Mouse (Mus musculus): ENCODE measurements around the gene Cyb561a3. TPM values are rescaled to one million over a fixed set of nuclear protein-coding genes. Genes with fewer than 3 reads are reported as not detected.

Cyb561a3 gene
- polyA plus RNA-seq, 1 experiment: 21.0 TPM

DNA sequence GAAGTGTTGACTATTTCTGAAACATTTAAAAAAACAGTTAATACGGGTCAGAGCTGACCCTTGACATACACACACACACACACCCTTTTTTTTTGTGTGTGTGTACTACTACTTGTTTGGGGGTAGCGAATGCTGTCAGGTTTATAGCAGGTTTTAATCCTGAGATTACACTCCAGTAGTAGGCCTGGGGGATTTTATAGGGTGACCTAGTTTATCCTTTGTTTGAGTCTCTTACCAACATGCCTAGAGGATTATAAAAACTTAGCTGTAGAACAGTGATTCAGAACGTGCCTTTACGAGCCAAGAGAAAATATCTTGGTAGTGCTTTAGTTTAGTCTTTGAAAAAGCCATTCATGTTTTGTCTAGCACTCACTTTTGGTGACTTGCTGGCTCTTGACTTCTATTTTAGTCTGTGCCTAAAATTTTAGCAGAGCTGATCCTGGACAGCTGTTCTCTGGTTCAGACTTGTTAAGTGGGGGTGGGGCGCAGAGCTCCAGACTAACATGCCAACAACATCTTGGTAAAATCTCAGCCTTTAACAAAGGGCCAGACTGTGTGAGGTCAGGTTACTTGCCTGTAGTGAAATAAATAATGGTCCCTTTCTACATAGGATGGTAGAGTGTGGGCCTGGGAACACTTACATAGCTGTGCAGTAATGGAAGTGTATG is 31.7 kb downstream of the Cyb561a3 start:
- H3K27me3 ChIP-seq (ENCODE audit: control insufficient read depth, insufficient read depth, insufficient read length): no peaks in the 10 kb centered on the region
- peaks cover 64% of the 10 kb centered on the region for H3K79me3 ChIP-seq (ENCODE audit: low read depth)
- peaks cover 89% of the 10 kb centered on the region for H3K79me2 ChIP-seq (ENCODE audit: control insufficient read depth, insufficient read depth)
- H3ac ChIP-seq (ENCODE audit: control insufficient read depth, insufficient read length, low read depth): no peak overlapping the region
- no peak for TF ChIP-seq FOSL1 (IDR thresholded peaks at IDR 0.05; ENCODE audit: insufficient read depth, low read length, poor library complexity, severe bottlenecking)
- TF ChIP-seq CTCF (IDR thresholded peaks at IDR 0.05; ENCODE audit: control insufficient read depth, insufficient read depth, insufficient read length): no peak
- TF ChIP-seq CEBPB (IDR thresholded peaks at IDR 0.05; ENCODE audit: low read depth): no peak
- no peak for TF ChIP-seq MAX (IDR thresholded peaks at IDR 0.05)
- TF ChIP-seq MYOG (IDR thresholded peaks at IDR 0.05; ENCODE audit: control insufficient read depth, extremely low read depth, insufficient read length): no peak
- no peak for TF ChIP-seq MYOD1 (IDR thresholded peaks at IDR 0.05; ENCODE audit: control insufficient read depth, insufficient read length, low read depth)
- TF ChIP-seq USF1 (IDR thresholded peaks at IDR 0.05; ENCODE audit: low read depth): no peak
- no peak overlapping the region for H3K4me3 ChIP-seq (ENCODE audit: insufficient read depth, poor library complexity, severe bottlenecking)
- H3K36me3 ChIP-seq (ENCODE audit: control insufficient read depth, insufficient read depth): peaks cover 74% of the 10 kb centered on the region

DNA sequence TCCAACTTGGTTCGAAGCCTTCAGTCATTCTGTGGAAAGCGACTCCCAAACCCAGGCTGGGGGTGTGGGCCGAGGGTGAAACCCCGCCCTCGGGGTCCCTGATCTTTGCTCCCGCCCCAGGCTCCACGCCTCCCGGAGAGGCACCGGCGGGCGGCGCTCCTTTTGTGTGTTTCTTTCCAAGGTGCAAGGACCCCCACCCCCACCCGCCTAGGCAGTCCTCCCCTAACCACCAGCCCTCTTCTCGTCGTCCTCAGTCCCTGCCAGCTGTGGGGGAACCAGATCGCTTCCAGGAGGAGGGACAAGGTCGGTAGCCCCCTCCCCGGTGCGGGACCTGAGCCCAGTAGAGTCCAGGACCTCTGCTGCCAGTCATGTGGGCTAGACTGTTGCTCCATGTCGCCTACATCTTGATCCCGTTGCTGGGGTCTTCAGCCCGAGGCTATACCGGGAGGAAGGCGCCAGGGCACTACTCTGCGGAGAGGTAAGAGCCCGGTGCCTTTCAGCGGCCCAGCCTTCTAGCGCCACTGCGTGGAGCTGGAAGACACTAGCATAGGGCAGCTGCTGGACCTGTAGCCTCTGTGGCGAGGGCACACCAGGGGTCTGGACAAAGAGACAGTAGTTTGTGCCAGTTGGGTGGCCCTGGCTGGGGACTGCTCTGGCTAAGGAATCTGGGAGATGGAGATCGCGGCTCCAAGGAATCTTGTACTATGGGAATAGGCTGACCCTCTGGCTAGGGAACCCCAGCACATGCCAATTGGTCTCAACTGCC is 57.3 kb downstream of the Cyb561a3 start, which contains the start of gene Vwce:
Vwce (plus strand) TSS at position 108 of the 766 bp plus-strand sequence.
- Histone ChIP-seq H3ac (ENCODE audit: control insufficient read depth, insufficient read length, low read depth) (no peak within 1 kb of the TSS), H3K36me3 (ENCODE audit: control insufficient read depth, insufficient read depth) (peaks cover 37% of the 10 kb centered on the region), H3K4me3 (ENCODE audit: insufficient read depth, poor library complexity, severe bottlenecking) (no peak within 1 kb of the TSS), H3K27me3 (ENCODE audit: control insufficient read depth, insufficient read depth, insufficient read length) (no peaks in the 10 kb centered on the region), H3K79me2 (ENCODE audit: control insufficient read depth, insufficient read depth) (no peaks in the 10 kb centered on the region), H3K79me3 (ENCODE audit: low read depth) (no peaks in the 10 kb centered on the region)
- TF ChIP-seq USF1 (IDR thresholded peaks at IDR 0.05; ENCODE audit: low read depth): no peak
- no peak for TF ChIP-seq MAX (IDR thresholded peaks at IDR 0.05)
- no peak for TF ChIP-seq CEBPB (IDR thresholded peaks at IDR 0.05; ENCODE audit: low read depth)
- no peak for TF ChIP-seq FOSL1 (IDR thresholded peaks at IDR 0.05; ENCODE audit: insufficient read depth, low read length, poor library complexity, severe bottlenecking)
- TF ChIP-seq MYOG (IDR thresholded peaks at IDR 0.05; ENCODE audit: control insufficient read depth, extremely low read depth, insufficient read length): no peak
- no peak for TF ChIP-seq CTCF (IDR thresholded peaks at IDR 0.05; ENCODE audit: control insufficient read depth, insufficient read depth, insufficient read length)
- TF ChIP-seq MYOD1 (IDR thresholded peaks at IDR 0.05; ENCODE audit: control insufficient read depth, insufficient read length, low read depth): no peak

DNA sequence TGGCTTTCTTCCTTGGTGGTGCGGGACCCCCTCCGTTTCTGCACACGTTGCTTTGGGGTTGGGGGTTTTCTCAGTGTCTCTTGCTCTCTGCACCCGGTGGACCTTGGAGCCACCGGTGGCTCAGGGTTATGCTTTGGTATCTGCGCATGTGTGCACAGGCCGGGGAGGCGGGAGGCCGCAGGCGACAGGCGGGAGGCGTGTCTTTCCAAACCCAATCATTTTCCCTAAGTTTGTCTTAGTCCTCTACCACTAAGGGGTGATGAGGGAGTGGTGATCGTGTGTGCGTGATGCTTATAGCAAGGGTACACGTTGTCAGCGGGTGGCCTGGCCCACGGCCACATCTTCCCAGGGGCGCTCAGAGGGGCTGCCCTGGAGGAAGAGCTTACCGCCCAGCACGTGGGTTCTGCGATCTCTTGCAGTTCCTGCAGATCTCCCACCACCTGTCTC is 57.9 kb downstream of the Cyb561a3 start:
- Histone ChIP-seq H3K79me3 (ENCODE audit: low read depth) (no peaks in the 10 kb centered on the region), H3ac (ENCODE audit: control insufficient read depth, insufficient read length, low read depth) (no peak overlapping the region), H3K27me3 (ENCODE audit: control insufficient read depth, insufficient read depth, insufficient read length) (no peaks in the 10 kb centered on the region), H3K79me2 (ENCODE audit: control insufficient read depth, insufficient read depth) (no peaks in the 10 kb centered on the region), H3K36me3 (ENCODE audit: control insufficient read depth, insufficient read depth) (peaks cover 31% of the 10 kb centered on the region), H3K4me3 (ENCODE audit: insufficient read depth, poor library complexity, severe bottlenecking) (no peak overlapping the region)
- no peak for TF ChIP-seq MAX (IDR thresholded peaks at IDR 0.05)
- no peak for TF ChIP-seq CEBPB (IDR thresholded peaks at IDR 0.05; ENCODE audit: low read depth)
- no peak for TF ChIP-seq FOSL1 (IDR thresholded peaks at IDR 0.05; ENCODE audit: insufficient read depth, low read length, poor library complexity, severe bottlenecking)
- TF ChIP-seq MYOG (IDR thresholded peaks at IDR 0.05; ENCODE audit: control insufficient read depth, extremely low read depth, insufficient read length): no peak
- no peak for TF ChIP-seq MYOD1 (IDR thresholded peaks at IDR 0.05; ENCODE audit: control insufficient read depth, insufficient read length, low read depth)
- TF ChIP-seq USF1 (IDR thresholded peaks at IDR 0.05; ENCODE audit: low read depth): no peak
- TF ChIP-seq CTCF (IDR thresholded peaks at IDR 0.05; ENCODE audit: control insufficient read depth, insufficient read depth, insufficient read length): no peak

DNA sequence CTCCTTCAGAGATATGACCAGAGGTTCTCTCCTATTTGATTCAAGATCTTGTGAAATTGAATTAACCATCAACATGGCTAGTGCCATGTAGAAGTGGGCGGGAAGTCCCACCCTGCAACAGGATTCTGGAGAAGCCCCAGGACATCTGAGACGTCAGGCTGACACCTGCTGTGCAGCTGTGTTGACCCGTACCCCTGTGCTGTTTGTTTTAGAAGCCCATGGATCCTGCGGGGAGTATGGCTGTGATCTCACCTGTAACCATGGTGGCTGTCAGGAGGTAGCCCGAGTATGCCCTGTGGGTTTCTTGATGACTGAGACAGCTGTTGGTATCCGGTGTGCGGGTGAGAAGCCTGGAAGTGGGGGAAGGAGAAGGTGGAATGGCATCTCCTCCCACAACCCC is 60.9 kb downstream of the Cyb561a3 start:
- no peaks in the 10 kb centered on the region for H3K27me3 ChIP-seq (ENCODE audit: control insufficient read depth, insufficient read depth, insufficient read length)

DNA sequence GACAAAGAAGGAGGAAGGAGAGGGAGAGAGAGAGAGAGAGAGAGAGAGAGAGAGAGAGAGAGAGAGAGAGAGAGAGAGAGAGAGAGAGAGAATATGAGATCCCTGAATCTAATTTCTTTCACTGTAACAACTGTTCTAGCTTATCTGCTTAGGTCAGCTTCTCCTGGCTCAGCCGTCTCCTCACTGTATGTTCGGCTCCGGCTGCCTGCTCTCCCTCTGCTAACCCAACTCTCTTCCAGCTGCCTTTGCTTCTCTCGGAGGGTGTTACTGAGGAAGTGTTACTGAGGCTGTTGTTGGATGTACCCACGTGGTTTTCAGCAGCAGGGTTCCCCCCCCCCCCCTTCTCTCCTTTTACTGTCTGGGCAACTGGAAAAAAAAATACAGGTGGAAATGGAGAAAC is 63.1 kb downstream of the Cyb561a3 start:
- no peak for TF ChIP-seq FOSL1 (IDR thresholded peaks at IDR 0.05; ENCODE audit: insufficient read depth, low read length, poor library complexity, severe bottlenecking)
- TF ChIP-seq MYOD1 (IDR thresholded peaks at IDR 0.05; ENCODE audit: control insufficient read depth, insufficient read length, low read depth): no peak
- TF ChIP-seq CEBPB (IDR thresholded peaks at IDR 0.05; ENCODE audit: low read depth): no peak
- TF ChIP-seq MYOG (IDR thresholded peaks at IDR 0.05; ENCODE audit: control insufficient read depth, extremely low read depth, insufficient read length): no peak
- no peak for TF ChIP-seq CTCF (IDR thresholded peaks at IDR 0.05; ENCODE audit: control insufficient read depth, insufficient read depth, insufficient read length)
- TF ChIP-seq MAX (IDR thresholded peaks at IDR 0.05): no peak
- no peak for TF ChIP-seq USF1 (IDR thresholded peaks at IDR 0.05; ENCODE audit: low read depth)
- Histone ChIP-seq H3K36me3 (ENCODE audit: control insufficient read depth, insufficient read depth) (no peaks in the 10 kb centered on the region), H3K4me3 (ENCODE audit: insufficient read depth, poor library complexity, severe bottlenecking) (no peak overlapping the region), H3K27me3 (ENCODE audit: control insufficient read depth, insufficient read depth, insufficient read length) (no peaks in the 10 kb centered on the region), H3ac (ENCODE audit: control insufficient read depth, insufficient read length, low read depth) (no peak overlapping the region), H3K79me3 (ENCODE audit: low read depth) (no peaks in the 10 kb centered on the region), H3K79me2 (ENCODE audit: control insufficient read depth, insufficient read depth) (no peaks in the 10 kb centered on the region)

More for the DNA sequence above, 60.9 kb downstream of the Cyb561a3 start:
- no peak overlapping the region for H3K4me3 ChIP-seq (ENCODE audit: insufficient read depth, poor library complexity, severe bottlenecking)
- H3ac ChIP-seq (ENCODE audit: control insufficient read depth, insufficient read length, low read depth): no peak overlapping the region
- H3K36me3 ChIP-seq (ENCODE audit: control insufficient read depth, insufficient read depth): peaks cover 10% of the 10 kb centered on the region
- H3K79me2 ChIP-seq (ENCODE audit: control insufficient read depth, insufficient read depth): no peaks in the 10 kb centered on the region
- no peaks in the 10 kb centered on the region for H3K79me3 ChIP-seq (ENCODE audit: low read depth)
- no peak for TF ChIP-seq CTCF (IDR thresholded peaks at IDR 0.05; ENCODE audit: control insufficient read depth, insufficient read depth, insufficient read length)
- TF ChIP-seq CEBPB (IDR thresholded peaks at IDR 0.05; ENCODE audit: low read depth): no peak
- TF ChIP-seq USF1 (IDR thresholded peaks at IDR 0.05; ENCODE audit: low read depth): no peak
- no peak for TF ChIP-seq MAX (IDR thresholded peaks at IDR 0.05)
- no peak for TF ChIP-seq FOSL1 (IDR thresholded peaks at IDR 0.05; ENCODE audit: insufficient read depth, low read length, poor library complexity, severe bottlenecking)
- no peak for TF ChIP-seq MYOG (IDR thresholded peaks at IDR 0.05; ENCODE audit: control insufficient read depth, extremely low read depth, insufficient read length)
- TF ChIP-seq MYOD1 (IDR thresholded peaks at IDR 0.05; ENCODE audit: control insufficient read depth, insufficient read length, low read depth): no peak
